Mouse (Mus musculus) thymus, adult 2 months (tissue): Measurements from ENCODE around the gene Vps33a. TPM values are rescaled to one million over a fixed set of nuclear protein-coding genes. Genes with fewer than 3 reads are reported as not detected.
"Not testable (repeated sequence)": the region's sequence is repeated elsewhere in the genome, so short reads cannot be mapped to it uniquely, and the experiment has no call there.

Experiments
- DNase-seq: peaks from one replicate; pipeline ENCODE4 v3.0.0; 2021
- H3K27ac ChIP-seq: fragments of 200-500 bp; 2 replicates; pipeline ENCODE4 v1.5.1; 2012; ENCODE audit warnings: low read length, control low read depth; ENCODE audit not compliant: control insufficient read depth, insufficient read depth
- H3K27me3 ChIP-seq: fragments of 200-500 bp; 2 replicates; pipeline ENCODE4 v1.6.1; 2012; ENCODE audit warnings: mild to moderate bottlenecking, low read length, moderate library complexity, mixed read lengths; ENCODE audit not compliant: control insufficient read depth, insufficient read depth
- H3K36me3 ChIP-seq: fragments of 200-500 bp; 2 replicates; pipeline ENCODE4 v1.6.1; 2012; ENCODE audit warnings: mild to moderate bottlenecking, low read length, moderate library complexity; ENCODE audit not compliant: control insufficient read depth, insufficient read depth
- H3K4me1 ChIP-seq: fragments of 200-500 bp; replicated peaks from 2 replicates; pipeline ENCODE4 v1.6.1; 2012; ENCODE audit warnings: low read length; ENCODE audit not compliant: control insufficient read depth, insufficient read depth
- H3K4me3 ChIP-seq: fragments of 200-500 bp; 2 replicates; pipeline ENCODE4 v1.5.1; 2012; ENCODE audit warnings: mild to moderate bottlenecking, low read length, control low read depth, moderate library complexity; ENCODE audit not compliant: control insufficient read depth, insufficient read depth
- CTCF ChIP-seq: fragments of 200-500 bp; IDR thresholded peaks from 2 replicates; pipeline ENCODE4 v1.5.1; 2012; ENCODE audit warnings: mild to moderate bottlenecking, control low read depth, low read length, moderate library complexity, borderline replicate concordance; ENCODE audit not compliant: control insufficient read depth, poor library complexity, insufficient read depth; ENCODE audit errors: extremely low read depth
- POLR2A ChIP-seq: fragments of 200-500 bp; IDR thresholded peaks from 2 replicates; pipeline ENCODE4 v1.6.1; 2012; ENCODE audit warnings: mild to moderate bottlenecking, low read length, control low read depth, moderate library complexity; ENCODE audit not compliant: control insufficient read depth, poor library complexity, insufficient read depth; ENCODE audit errors: extremely low read depth
- WGBS: fragments of 180-500 bp; shearing (Covaris S2); methylation state at CpG from one replicate; pipeline ENCODE4 v1.1.7; 2018; 5-methylcytosine and 5-hydroxymethylcytosine counted together
- polyA plus RNA-seq: library from polyadenylated mRNA; depleted of rRNA; stranded (reverse); fragments of >200 nt; gene quantifications from 2 replicates; pipeline ENCODE4 v1.2.3, GENCODE M21; 2012

The Vps33a gene
- polyA plus RNA-seq, 1 experiment, result 26.3 TPM

- peaks cover 13% of the 10 kb centered on the region for H3K4me1 ChIP-seq
- H3K27me3 ChIP-seq, result no peaks in the 10 kb centered on the region
- DNase-seq, result no peak
- H3K36me3 ChIP-seq, result peaks cover 20% of the 10 kb centered on the region
- TF ChIP-seq CTCF (no peak), POLR2A (no peak)
- H3K27ac ChIP-seq, result no peak overlapping the region
- WGBS, result 94% methylated on average over 9 of the region's 9 CpGs
- H3K4me3 ChIP-seq, result no peak overlapping the region
Measured at GRCm38 (mm10) chr5:123520666-123521065, 52.2 kb downstream of the Vps33a start.

DNA sequence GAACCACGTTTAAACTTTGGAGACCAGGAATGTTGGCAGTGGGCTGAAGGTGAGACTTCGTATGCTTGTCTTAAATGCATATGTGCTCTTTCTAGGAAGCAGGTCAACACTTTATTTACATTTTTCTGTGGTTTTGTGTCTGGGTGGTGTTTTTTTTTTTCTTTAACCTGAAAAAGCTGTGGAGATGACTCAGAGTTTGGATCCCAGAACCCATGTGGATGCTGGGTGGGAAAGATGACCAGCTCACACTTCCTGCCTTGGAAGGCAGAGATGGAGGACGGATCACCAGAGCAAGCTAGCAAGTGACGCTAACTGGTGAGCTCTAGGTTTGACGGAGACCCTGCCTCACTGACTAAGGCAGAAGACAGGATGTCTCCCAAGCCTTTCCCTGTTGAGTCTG lies 58.0 kb downstream of the Vps33a start:
- Histone ChIP-seq H3K36me3 (peaks cover 20% of the 10 kb centered on the region), H3K27ac (no peak overlapping the region), H3K27me3 (no peaks in the 10 kb centered on the region; the same call in 1 of the 2 replicates), H3K4me1 (no peaks in the 10 kb centered on the region), H3K4me3 (no peak overlapping the region)
- TF ChIP-seq POLR2A, result no peak
- no peak for TF ChIP-seq CTCF
- no peak for DNase-seq
- WGBS, result 97% methylated on average over 5 of the region's 5 CpGs

- no peak overlapping the region for H3K27ac ChIP-seq
- H3K27me3 ChIP-seq, result peaks cover 3% of the 10 kb centered on the region; the same call in 1 of the 2 replicates
- H3K4me3 ChIP-seq, result no peak overlapping the region
- TF ChIP-seq POLR2A (no peak), CTCF (no peak)
- H3K4me1 ChIP-seq, result peaks cover 14% of the 10 kb centered on the region
- WGBS, result 99% methylated on average over 3 of the region's 3 CpGs
- no peak for DNase-seq
- peaks cover 6% of the 10 kb centered on the region for H3K36me3 ChIP-seq
Measured at GRCm38 (mm10) chr5:123512102-123512501, 60.7 kb downstream of the Vps33a start.

DNA sequence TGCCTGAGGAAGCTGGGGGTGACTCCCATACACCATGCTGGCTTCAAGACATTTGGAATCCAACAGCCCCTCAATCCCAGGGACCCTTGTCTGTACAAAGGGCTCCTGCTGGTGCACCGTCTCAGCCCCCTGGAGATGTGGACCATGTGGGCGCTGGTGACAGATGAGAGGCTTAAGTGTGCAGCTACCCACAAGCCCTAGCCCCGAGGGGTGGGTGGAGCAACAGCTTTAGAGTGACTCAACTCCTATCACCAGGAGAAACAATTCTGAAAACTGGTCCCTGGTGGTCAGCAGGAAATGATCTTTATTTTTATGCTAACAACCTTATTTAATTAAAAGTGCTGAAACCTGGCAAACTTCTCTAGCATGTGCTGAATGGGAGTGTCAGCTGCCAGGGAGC lies 61.4 kb downstream of the Vps33a start:
- H3K36me3 ChIP-seq, DNase-seq: not testable (repeated sequence)
- WGBS, result 93% methylated on average over 3 of the region's 3 CpGs

GRCm38 (mm10) chr5:123510160-123510559 lies 62.7 kb downstream of the Vps33a start, which contains the start of gene B3gnt4:
B3gnt4 (plus strand) TSS chr5:123510460.
- Histone ChIP-seq H3K27me3 (peaks cover 3% of the 10 kb centered on the region; the same call in 1 of the 2 replicates), H3K4me1 (peaks cover 14% of the 10 kb centered on the region), H3K4me3 (no peak within 1 kb of the TSS), H3K27ac (no peak within 1 kb of the TSS), H3K36me3 (no peaks in the 10 kb centered on the region)
- TF ChIP-seq CTCF, result no peak
- TF ChIP-seq POLR2A, result no peak
- DNase-seq, result no peak
- 90% methylated on average over 5 of the region's 5 CpGs for WGBS

More for the DNA sequence above, 61.4 kb downstream of the Vps33a start:
- H3K4me1 ChIP-seq, result peaks cover 14% of the 10 kb centered on the region
- not testable (repeated sequence) for H3K27me3 ChIP-seq, H3K27ac ChIP-seq, H3K4me3 ChIP-seq

GRCm38 (mm10) chr5:123508921-123509320 lies 63.9 kb downstream of the Vps33a start:
- 22% methylated on average over 12 of the region's 12 CpGs for WGBS
- Histone ChIP-seq H3K27me3 (peaks cover 3% of the 10 kb centered on the region; the same call in 1 of the 2 replicates), H3K4me3 (peak overlapping the region; percentile 50), H3K36me3 (no peaks in the 10 kb centered on the region), H3K27ac (no peak overlapping the region), H3K4me1 (peaks cover 14% of the 10 kb centered on the region)
- TF ChIP-seq POLR2A, result no peak
- no peak for TF ChIP-seq CTCF
- DNase-seq, result no peak

GRCm38 (mm10) chr5:123507936-123508723 lies 64.7 kb downstream of the Vps33a start:
- H3K4me1 ChIP-seq, result peaks cover 14% of the 10 kb centered on the region
- peak overlapping the region; percentile 50 for H3K4me3 ChIP-seq
- peak; percentile 85 for DNase-seq
- WGBS, result 2% methylated on average over 59 of the region's 59 CpGs
- no peak overlapping the region for H3K27ac ChIP-seq
- no peaks in the 10 kb centered on the region for H3K36me3 ChIP-seq
- H3K27me3 ChIP-seq, result peaks cover 3% of the 10 kb centered on the region; the same call in 1 of the 2 replicates
- TF ChIP-seq CTCF (no peak), POLR2A (0 out of 2 replicates have a peak, but pooled peaks have one; percentile 27)
